Mouse (Mus musculus): ENCODE results near the gene Cisd3. TPM values are rescaled to one million over a fixed set of nuclear protein-coding genes. Genes with fewer than 3 reads are reported as not detected.

The Cisd3 gene
- total RNA-seq, 2 experiments from 2014 or later, result 96.2 to 111 TPM

GRCm38 (mm10) chr11:97711200-97711900 lies 25.7 kb downstream of the Cisd3 start:
- TF ChIP-seq CTCF (IDR thresholded peaks at IDR 0.05), result no peak

GRCm38 (mm10) chr11:97712286-97712685 lies 26.7 kb downstream of the Cisd3 start:
- Histone ChIP-seq H3K27ac (peak overlapping the region; percentile 87), H3K4me3 (peak overlapping the region; percentile 33)
- peak; percentile 79 for DNase-seq
- TF ChIP-seq CTCF (IDR thresholded peaks at IDR 0.05), result no peak
- intact Hi-C loops (cut with DNase I), result no loop called here

More at GRCm38 (mm10) chr11:97711200-97711900, 25.7 kb downstream of the Cisd3 start:
- Histone ChIP-seq H3K27ac (peak overlapping the region; percentile 87), H3K4me3 (peak overlapping the region; percentile 8; the same call in 1 of the 2 replicates)
- no peak for DNase-seq
- intact Hi-C loops (cut with DNase I), result no loop called here

- no peak for TF ChIP-seq CTCF (IDR thresholded peaks at IDR 0.05)
- intact Hi-C loops (cut with DNase I), result no loop called here
- Histone ChIP-seq H3K4me3 (no peak overlapping the region), H3K27ac (peak overlapping the region; percentile 87)
- DNase-seq, result peak; percentile 83
Observed at GRCm38 (mm10) chr11:97713896-97714295, 28.3 kb downstream of the Cisd3 start.

- intact Hi-C loops (cut with DNase I), result no loop called here
- H3K4me3 ChIP-seq, result no peak overlapping the region
- peak overlapping the region; percentile 87 for H3K27ac ChIP-seq
- TF ChIP-seq CTCF (IDR thresholded peaks at IDR 0.05), result peak; percentile 33; the same call in 1 of the 2 replicates
- no peak for DNase-seq
Observed at GRCm38 (mm10) chr11:97714356-97714755, 28.7 kb downstream of the Cisd3 start.

GRCm38 (mm10) chr11:97714784-97715760 lies 29.4 kb downstream of the Cisd3 start:
- H3K27ac ChIP-seq, result peak overlapping the region; percentile 87
- peak; percentile 82 for DNase-seq
- no peak overlapping the region for H3K4me3 ChIP-seq
- intact Hi-C loops (cut with DNase I), result no loop called here
- no peak for TF ChIP-seq CTCF (IDR thresholded peaks at IDR 0.05)

GRCm38 (mm10) chr11:97716021-97716420 lies 30.4 kb downstream of the Cisd3 start:
- H3K4me3 ChIP-seq, result no peak overlapping the region
- no peak for TF ChIP-seq CTCF (IDR thresholded peaks at IDR 0.05)
- H3K27ac ChIP-seq, result peak overlapping the region; percentile 87
- intact Hi-C loops (cut with DNase I), result no loop called here
- DNase-seq, result peak; percentile 75

- no peak for DNase-seq
- intact Hi-C loops (cut with DNase I), result loop anchor here (2.0 kb wide), 1 partner anchor 15 kb away; no protein-coding TSS in a partner anchor
- Histone ChIP-seq H3K27ac (peak overlapping the region; percentile 87), H3K4me3 (no peak overlapping the region)
- no peak for TF ChIP-seq CTCF (IDR thresholded peaks at IDR 0.05)
Observed at GRCm38 (mm10) chr11:97717369-97718280, 32.0 kb downstream of the Cisd3 start.

GRCm38 (mm10) chr11:97718281-97718860 lies 32.7 kb downstream of the Cisd3 start:
- no peak for TF ChIP-seq CTCF (IDR thresholded peaks at IDR 0.05)
- intact Hi-C loops (cut with DNase I), result loop anchor here (2.0 kb wide), 1 partner anchor 14 kb away; no protein-coding TSS in a partner anchor
- Histone ChIP-seq H3K27ac (peak overlapping the region; percentile 87; the same call in 1 of the 2 replicates), H3K4me3 (no peak overlapping the region)
- DNase-seq, result no peak

- intact Hi-C loops (cut with DNase I), result loop anchor here (2.0 kb wide), 1 partner anchor 14 kb away; no protein-coding TSS in a partner anchor
- H3K4me3 ChIP-seq, result no peak overlapping the region
Observed at GRCm38 (mm10) chr11:97719041-97719440, 33.4 kb downstream of the Cisd3 start.

GRCm38 (mm10) chr11:97721338-97721737 lies 35.7 kb downstream of the Cisd3 start:
- Histone ChIP-seq H3K4me3 (no peak overlapping the region), H3K27ac (no peak overlapping the region)
- TF ChIP-seq CTCF (IDR thresholded peaks at IDR 0.05), result no peak
- intact Hi-C loops (cut with DNase I), result no loop called here
- no peak for DNase-seq

More at GRCm38 (mm10) chr11:97719041-97719440, 33.4 kb downstream of the Cisd3 start:
- peak overlapping the region; percentile 87; the same call in 1 of the 2 replicates for H3K27ac ChIP-seq
- no peak for DNase-seq
- no peak for TF ChIP-seq CTCF (IDR thresholded peaks at IDR 0.05)

GRCm38 (mm10) chr11:97723709-97724108 lies 38.1 kb downstream of the Cisd3 start:
- no peak for TF ChIP-seq CTCF (IDR thresholded peaks at IDR 0.05)
- Histone ChIP-seq H3K4me3 (no peak overlapping the region), H3K27ac (no peak overlapping the region)
- intact Hi-C loops (cut with DNase I), result no loop called here
- DNase-seq, result no peak

All from gastrocnemius, adult 2 months (tissue).